Mouse (Mus musculus) MEL (cell line): ENCODE data around the gene Shpk. TPM values are rescaled to one million over a fixed set of nuclear protein-coding genes. Genes with fewer than 3 reads are reported as not detected.

Experiments
- DNase-seq: peaks from one replicate; pipeline ENCODE4 v3.0.0; 2011; ENCODE audit warnings: low read depth, low spot score
- H3K27ac ChIP-seq: 2 replicates; pipeline ENCODE4 v1.5.1; 2012; ENCODE audit warnings: low read depth, mild to moderate bottlenecking, control low read depth, low read length, moderate library complexity; ENCODE audit not compliant: control insufficient read depth
- H3K27me3 ChIP-seq, 2 experiments: fragments of 150-350 bp in 1 of 2; sonication (generic) in 1 of 2; 2 replicates each; pipeline ENCODE4 v1.6.1; 2012; ENCODE audit warnings: low read length in 2 of 2, mild to moderate bottlenecking in 2 of 2, improper control_type of control experiment in 1 of 2, moderate library complexity in 1 of 2; ENCODE audit not compliant: insufficient read depth in 2 of 2, control insufficient read depth in 1 of 2
- H3K36me3 ChIP-seq, 2 experiments: 2 replicates each; pipeline ENCODE4 v1.6.1; 2012 to 2014; ENCODE audit warnings: low read length in 2 of 2, improper control_type of control experiment in 1 of 2, inconsistent platforms in 1 of 2, mild to moderate bottlenecking in 1 of 2; ENCODE audit not compliant: insufficient read depth in 2 of 2, control insufficient read depth in 1 of 2
- H3K4me1 ChIP-seq, 2 experiments: fragments of 150-350 bp in 1 of 2; sonication (generic) in 1 of 2; 2 replicates each; pipeline ENCODE4 v1.6.1; 2012; ENCODE audit warnings: low read length in 2 of 2, improper control_type of control experiment in 1 of 2, mild to moderate bottlenecking in 1 of 2; ENCODE audit not compliant: insufficient read depth in 2 of 2, control insufficient read depth in 1 of 2
- H3K4me3 ChIP-seq, 2 experiments: fragments of 150-350 bp in 1 of 2; sonication (generic) in 1 of 2; 2 replicates each; pipeline ENCODE4 v1.5.1; 2012; ENCODE audit warnings: low read depth in 2 of 2, low read length in 2 of 2, mild to moderate bottlenecking in 2 of 2, moderate library complexity in 2 of 2, control low read depth in 1 of 2, improper control_type of control experiment in 1 of 2; ENCODE audit not compliant: control insufficient read depth in 1 of 2, insufficient read depth in 1 of 2
- H3K79me2 ChIP-seq: 2 replicates; pipeline ENCODE4 v1.6.1; 2012; ENCODE audit warnings: mild to moderate bottlenecking, low read length, moderate library complexity; ENCODE audit not compliant: control insufficient read depth, poor library complexity, insufficient read depth
- H3K9ac ChIP-seq: 2 replicates; pipeline ENCODE4 v1.6.1; 2012; ENCODE audit warnings: low read depth, mild to moderate bottlenecking, control low read depth, low read length, moderate library complexity; ENCODE audit not compliant: control insufficient read depth, poor library complexity, severe bottlenecking
- H3K9me3 ChIP-seq: fragments of 150-350 bp; sonication (generic); replicated peaks from 2 replicates; pipeline ENCODE4 v1.6.1; 2012; ENCODE audit warnings: mild to moderate bottlenecking, low read length, improper control_type of control experiment, moderate library complexity; ENCODE audit not compliant: insufficient read depth
- BHLHE40 ChIP-seq: IDR thresholded peaks from 2 replicates; pipeline ENCODE4 v1.6.1; 2012; ENCODE audit warnings: low read depth, mild to moderate bottlenecking, inconsistent platforms, low read length, improper control_type of control experiment, borderline replicate concordance
- CHD2 ChIP-seq: IDR thresholded peaks from 2 replicates; pipeline ENCODE4 v1.6.1; 2011; ENCODE audit warnings: low read length, improper control_type of control experiment
- CTCF ChIP-seq, 3 experiments: IDR thresholded peaks in 2 of 3; conservative IDR thresholded peaks in 1 of 3; 2 replicates each; pipeline ENCODE4 v1.5.1; 2011 to 2012; ENCODE audit warnings: low read length in 3 of 3, low read depth in 2 of 3, mild to moderate bottlenecking in 2 of 3, improper control_type of control experiment in 1 of 3, inconsistent platforms in 1 of 3, mixed read lengths in 1 of 3, moderate library complexity in 1 of 3; ENCODE audit not compliant: control insufficient read depth in 1 of 3, insufficient read depth in 1 of 3, poor library complexity in 1 of 3, severe bottlenecking in 1 of 3
- E2F4 ChIP-seq: IDR thresholded peaks from 2 replicates; pipeline ENCODE4 v1.6.1; 2011; ENCODE audit warnings: low read depth, low read length, improper control_type of control experiment, borderline replicate concordance
- ETS1 ChIP-seq: IDR thresholded peaks from 2 replicates; pipeline ENCODE4 v1.6.1; 2012; ENCODE audit warnings: low read depth, mild to moderate bottlenecking, inconsistent platforms, low read length, improper control_type of control experiment, moderate library complexity
- MAFK ChIP-seq: IDR thresholded peaks from 2 replicates; pipeline ENCODE4 v1.6.1; 2011; ENCODE audit warnings: low read depth, mild to moderate bottlenecking, low read length, improper control_type of control experiment, borderline replicate concordance
- MAX ChIP-seq: IDR thresholded peaks from 2 replicates; pipeline ENCODE4 v1.6.1; 2011; ENCODE audit warnings: low read length, improper control_type of control experiment
- MEF2A ChIP-seq: IDR thresholded peaks from 2 replicates; pipeline ENCODE4 v1.6.1; 2014; ENCODE audit warnings: low read depth, mild to moderate bottlenecking, inconsistent platforms, low read length, improper control_type of control experiment; ENCODE audit not compliant: poor library complexity, insufficient replicate concordance, severe bottlenecking; ENCODE audit errors: extremely low read depth
- MXI1 ChIP-seq: IDR thresholded peaks from 2 replicates; pipeline ENCODE4 v1.6.1; 2011; ENCODE audit warnings: mild to moderate bottlenecking, low read depth, low read length, improper control_type of control experiment
- MYB ChIP-seq: IDR thresholded peaks from 2 replicates; pipeline ENCODE4 v1.6.1; 2011; ENCODE audit warnings: mild to moderate bottlenecking, low read depth, low read length, improper control_type of control experiment
- NRF1 ChIP-seq: IDR thresholded peaks from 2 replicates; pipeline ENCODE4 v1.6.1; 2014; ENCODE audit warnings: low read depth, mild to moderate bottlenecking, inconsistent platforms, low read length, improper control_type of control experiment, moderate library complexity; ENCODE audit not compliant: poor library complexity, insufficient read depth, severe bottlenecking
- POLR2A ChIP-seq, 2 experiments: IDR thresholded peaks; 2 replicates each; pipeline ENCODE4 v1.6.1; 2011 to 2012; ENCODE audit warnings: low read length in 2 of 2, mild to moderate bottlenecking in 2 of 2, control low read depth in 1 of 2, improper control_type of control experiment in 1 of 2, low read depth in 1 of 2, moderate library complexity in 1 of 2; ENCODE audit not compliant: control insufficient read depth in 1 of 2, insufficient read depth in 1 of 2, poor library complexity in 1 of 2
- POLR2AphosphoS2 ChIP-seq: IDR thresholded peaks from 2 replicates; pipeline ENCODE4 v1.6.1; 2011; ENCODE audit warnings: low read length, improper control_type of control experiment
- RCOR1 ChIP-seq: IDR thresholded peaks from 2 replicates; pipeline ENCODE4 v1.6.1; 2012; ENCODE audit warnings: low read depth, mild to moderate bottlenecking, inconsistent platforms, low read length, improper control_type of control experiment
- SIN3A ChIP-seq: IDR thresholded peaks from 2 replicates; pipeline ENCODE4 v1.6.1; 2012; ENCODE audit warnings: low read length, improper control_type of control experiment, inconsistent platforms
- TAL1 ChIP-seq: IDR thresholded peaks from 2 replicates; pipeline ENCODE4 v1.6.1; 2012; ENCODE audit warnings: mild to moderate bottlenecking, inconsistent platforms, low read length, moderate library complexity, mixed read lengths
- UBTF ChIP-seq: IDR thresholded peaks from 2 replicates; pipeline ENCODE4 v1.6.1; 2012; ENCODE audit warnings: low read depth, mild to moderate bottlenecking, inconsistent platforms, low read length, improper control_type of control experiment, moderate library complexity, borderline replicate concordance; ENCODE audit not compliant: insufficient read depth
- USF1 ChIP-seq: IDR thresholded peaks from 2 replicates; pipeline ENCODE4 v1.6.1; 2014; ENCODE audit warnings: low read depth, mild to moderate bottlenecking, inconsistent platforms, low read length, improper control_type of control experiment, moderate library complexity
- ZKSCAN1 ChIP-seq: IDR thresholded peaks from 2 replicates; pipeline ENCODE4 v1.6.1; 2012; ENCODE audit warnings: low read depth, mild to moderate bottlenecking, inconsistent platforms, low read length, improper control_type of control experiment, moderate library complexity
- ZMIZ1 ChIP-seq: IDR thresholded peaks from 2 replicates; pipeline ENCODE4 v1.6.1; 2012; ENCODE audit warnings: low read depth, mild to moderate bottlenecking, inconsistent platforms, low read length, improper control_type of control experiment, moderate library complexity
- polyA plus RNA-seq, 2 experiments: library from polyadenylated mRNA; stranded (reverse) in 1 of 2; unstranded in 1 of 2; fragments of >175 nt in 1 of 2; fragments of >200 nt in 1 of 2; gene quantifications; 2 replicates each; pipeline versions ENCODE4 v1.2.1 to v1.2.4; 2012; ENCODE audit warnings: low replicate concordance in 2 of 2, low read depth in 1 of 2; ENCODE audit not compliant: insufficient read length in 2 of 2, insufficient read depth in 1 of 2, missing spikeins in 1 of 2
- total RNA-seq: library from RNA; depleted of rRNA; stranded (reverse); fragments of 300-350 nt; gene quantifications from 2 replicates; pipeline ENCODE4 v1.2.3, GENCODE M21; 2012

The Shpk gene
- total and polyA plus RNA-seq, 3 experiments = 1.4 to 1.6 TPM; not detected in 1

GRCm38 (mm10) chr11:73220651-73221050 lies 21.4 kb downstream of the Shpk start:
- no peaks in the 10 kb centered on the region for H3K9me3 ChIP-seq
- TF ChIP-seq ETS1 = no peak
- no peak for TF ChIP-seq MAX
- no peak for TF ChIP-seq UBTF
- TF ChIP-seq SIN3A = no peak
- TF ChIP-seq BHLHE40 = no peak
- no peak for TF ChIP-seq CHD2
- no peak for TF ChIP-seq MYB
- TF ChIP-seq MXI1 = no peak
- no peak for TF ChIP-seq CTCF (IDR thresholded peaks at IDR 0.05 in 2 of 3, conservative IDR thresholded peaks at IDR 0.05 in 1 of 3; ENCODE audit: control insufficient read depth in 1 of 3, insufficient read depth in 1 of 3, low read depth in 2 of 3, low read length in 3 of 3, poor library complexity in 1 of 3, severe bottlenecking in 1 of 3)
- TF ChIP-seq POLR2AphosphoS2 = no peak
- no peaks in the 10 kb centered on the region for H3K79me2 ChIP-seq
- no peak overlapping the region for H3K27ac ChIP-seq
- H3K36me3 ChIP-seq = no peaks in the 10 kb centered on the region
- H3K4me1 ChIP-seq = no peaks in the 10 kb centered on the region
- H3K9ac ChIP-seq = no peak overlapping the region
- H3K27me3 ChIP-seq = no peaks in the 10 kb centered on the region
- no peak overlapping the region for H3K4me3 ChIP-seq
- DNase-seq = no peak

GRCm38 (mm10) chr11:73222846-73223245 lies 23.6 kb downstream of the Shpk start:
- TF ChIP-seq RCOR1 (no peak), POLR2A (IDR thresholded peaks at IDR 0.05; ENCODE audit: control insufficient read depth in 1 of 2, insufficient read depth in 1 of 2, low read depth in 1 of 2, low read length in 2 of 2, poor library complexity in 1 of 2) (no peak), MYB (no peak), E2F4 (no peak), TAL1 (no peak), ZKSCAN1 (no peak), NRF1 (no peak), ZMIZ1 (no peak), SIN3A (no peak), MAFK (no peak), MEF2A (no peak), USF1 (no peak)
- TF ChIP-seq, all 39 proteins: peak for 0
- Histone ChIP-seq H3K27ac (no peak overlapping the region), H3K79me2 (no peaks in the 10 kb centered on the region), H3K4me3 (no peak overlapping the region), H3K9ac (no peak overlapping the region), H3K9me3 (no peaks in the 10 kb centered on the region), H3K36me3 (no peaks in the 10 kb centered on the region), H3K4me1 (no peaks in the 10 kb centered on the region), H3K27me3 (no peaks in the 10 kb centered on the region)
- no peak for DNase-seq
